Mouse (Mus musculus) lung, postnatal 36 days (tissue): Measurements from ENCODE around the gene Elf2.

Experiments used
- DNase-seq: peaks from one replicate; pipeline ENCODE4 v3.0.0; 2022; ENCODE audit warnings: mixed read lengths

Gene Elf2

GRCm38 (mm10) chr3:51340552-51341267 lies at the start of gene Elf2:
TSS of gene Elf2 (minus strand) at chr3:51340663.
- DNase-seq, result peak; percentile 88

DNA sequence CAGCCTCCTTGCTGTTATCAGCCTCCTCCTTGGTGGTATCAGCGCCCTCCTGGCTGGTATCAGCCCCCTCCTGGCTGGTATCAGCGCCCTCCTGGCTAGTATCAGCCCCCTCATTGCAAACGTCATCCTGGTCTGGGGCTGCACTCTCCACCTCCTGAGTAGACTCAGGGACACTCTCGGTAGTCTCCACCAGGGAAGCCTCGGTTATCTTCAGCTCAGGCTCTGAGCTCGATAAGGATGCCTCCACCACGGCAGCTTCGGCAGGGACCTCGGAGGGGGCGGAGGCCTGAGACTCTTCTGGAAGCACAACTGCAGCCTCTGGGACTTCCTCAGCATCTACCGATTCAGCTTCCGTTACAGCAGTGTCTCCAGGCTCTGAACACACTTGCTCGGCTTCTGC lies 48.4 kb upstream of the Elf2 start:
- DNase-seq, result no peak

GRCm38 (mm10) chr3:51387868-51388381 lies 47.5 kb upstream of the Elf2 start:
- no peak for DNase-seq

DNA sequence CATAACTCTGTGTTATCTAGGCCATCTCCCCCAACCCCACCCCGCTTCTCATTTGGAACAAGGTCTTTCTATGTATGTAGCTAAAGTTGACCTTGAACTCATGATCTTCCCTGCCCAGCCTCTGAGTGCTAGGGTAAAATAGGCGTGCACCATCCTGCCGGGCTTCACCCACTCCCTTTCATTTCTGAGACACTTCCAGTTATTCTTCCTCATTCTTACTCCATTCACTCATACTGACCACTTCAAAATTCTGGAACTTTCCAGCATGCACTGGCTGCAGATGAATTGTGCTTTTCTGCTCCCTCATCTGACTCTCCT lies 46.6 kb upstream of the Elf2 start:
- DNase-seq, result no peak

DNA sequence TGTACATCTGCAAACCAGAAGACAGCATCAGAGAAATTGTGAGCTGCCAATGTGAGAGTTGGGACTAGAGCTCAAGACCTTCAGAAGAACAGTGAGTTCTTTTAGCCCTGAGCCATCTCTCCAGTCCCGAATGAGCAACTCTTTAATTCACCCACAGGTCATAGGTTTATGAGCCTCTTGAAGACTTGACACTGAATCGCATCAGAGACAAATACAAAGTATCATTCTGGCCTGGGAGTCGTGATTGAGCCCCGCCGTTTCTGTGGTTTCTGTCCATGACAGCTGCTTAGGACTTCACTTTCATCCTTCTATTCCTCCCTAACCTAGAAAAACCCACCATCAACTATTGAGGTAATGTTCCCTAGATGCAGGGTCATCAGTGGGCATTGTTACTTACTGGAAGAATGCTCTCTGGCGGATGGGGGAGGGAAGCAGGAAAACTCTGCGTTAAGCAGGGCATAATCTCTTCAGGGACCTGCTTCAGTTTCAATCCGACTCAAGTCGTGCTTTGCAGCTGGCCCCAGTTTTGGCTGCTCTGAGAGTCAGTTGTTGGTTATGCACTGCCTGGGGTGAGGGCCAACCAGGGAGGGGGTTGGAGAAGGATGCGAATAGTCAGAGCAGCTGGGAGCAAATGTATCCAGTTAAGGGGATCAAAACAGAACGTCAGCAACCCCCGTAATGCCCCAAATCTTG lies 46.1 kb upstream of the Elf2 start:
- DNase-seq, result no peak

- no peak for DNase-seq
These were observed 42.9 kb upstream of the Elf2 start for GRCm38 (mm10) chr3:51383409-51383808.

DNA sequence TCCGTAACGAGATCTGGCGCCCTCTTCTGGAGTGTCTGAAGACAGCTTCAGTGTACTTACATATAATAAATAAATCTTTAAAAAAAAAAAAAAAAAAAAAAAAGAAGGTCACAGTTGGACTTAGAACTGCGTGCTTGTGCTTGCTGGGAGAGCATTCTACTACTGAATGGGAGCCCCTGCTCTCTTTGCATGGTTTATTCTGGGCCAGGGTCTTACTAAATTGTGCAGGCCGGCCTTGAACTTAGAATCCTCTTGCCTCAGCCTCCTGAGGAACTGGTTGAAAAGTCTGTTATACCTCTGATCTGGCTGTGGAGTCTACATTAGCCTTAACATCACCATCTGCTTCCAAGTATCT lies 40.2 kb upstream of the Elf2 start:
- DNase-seq, result no peak

DNA sequence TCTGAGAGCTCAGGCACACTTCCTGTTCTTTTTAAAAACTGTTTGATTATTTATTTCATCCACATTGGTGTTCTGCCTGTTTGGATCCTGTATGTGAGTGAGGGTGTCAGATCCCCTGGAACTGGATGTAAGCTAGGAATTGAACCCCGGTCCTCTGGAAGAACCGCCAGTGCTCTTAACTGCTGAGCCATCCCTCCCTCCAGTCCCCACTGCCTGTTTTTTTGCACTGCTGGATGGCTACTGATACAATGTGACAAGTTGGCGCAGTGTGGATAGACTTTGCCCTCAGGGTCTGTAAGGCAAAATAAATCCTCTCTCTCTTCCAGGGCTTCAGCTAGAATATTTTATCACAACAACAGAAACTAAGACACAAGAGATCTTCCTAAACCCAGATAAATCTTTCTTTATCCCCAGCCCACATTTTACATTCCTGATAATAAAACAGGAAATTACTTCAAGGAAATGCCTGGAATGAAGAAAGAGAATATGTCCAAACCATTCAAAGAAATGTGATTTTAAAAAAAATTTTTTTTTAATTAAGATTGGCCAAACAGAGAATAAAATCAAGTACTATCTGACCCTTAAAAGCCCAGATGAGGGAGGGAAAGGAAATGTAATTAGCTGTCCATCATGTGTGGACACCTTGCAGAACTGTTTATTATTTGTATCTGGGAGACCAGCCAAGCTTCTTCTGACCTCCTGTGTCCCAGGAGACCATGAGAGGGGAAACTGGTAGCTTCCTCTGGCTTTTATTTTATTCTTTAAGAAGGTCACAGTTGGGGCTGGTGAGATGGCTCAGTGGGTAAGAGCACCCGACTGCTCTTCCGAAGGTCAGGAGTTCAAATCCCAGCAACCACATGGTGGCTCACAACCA lies 39.6 kb upstream of the Elf2 start:
- DNase-seq, result peak; percentile 58

- DNase-seq, result no peak
These were observed 38.1 kb upstream of the Elf2 start for GRCm38 (mm10) chr3:51378665-51378946.

DNA sequence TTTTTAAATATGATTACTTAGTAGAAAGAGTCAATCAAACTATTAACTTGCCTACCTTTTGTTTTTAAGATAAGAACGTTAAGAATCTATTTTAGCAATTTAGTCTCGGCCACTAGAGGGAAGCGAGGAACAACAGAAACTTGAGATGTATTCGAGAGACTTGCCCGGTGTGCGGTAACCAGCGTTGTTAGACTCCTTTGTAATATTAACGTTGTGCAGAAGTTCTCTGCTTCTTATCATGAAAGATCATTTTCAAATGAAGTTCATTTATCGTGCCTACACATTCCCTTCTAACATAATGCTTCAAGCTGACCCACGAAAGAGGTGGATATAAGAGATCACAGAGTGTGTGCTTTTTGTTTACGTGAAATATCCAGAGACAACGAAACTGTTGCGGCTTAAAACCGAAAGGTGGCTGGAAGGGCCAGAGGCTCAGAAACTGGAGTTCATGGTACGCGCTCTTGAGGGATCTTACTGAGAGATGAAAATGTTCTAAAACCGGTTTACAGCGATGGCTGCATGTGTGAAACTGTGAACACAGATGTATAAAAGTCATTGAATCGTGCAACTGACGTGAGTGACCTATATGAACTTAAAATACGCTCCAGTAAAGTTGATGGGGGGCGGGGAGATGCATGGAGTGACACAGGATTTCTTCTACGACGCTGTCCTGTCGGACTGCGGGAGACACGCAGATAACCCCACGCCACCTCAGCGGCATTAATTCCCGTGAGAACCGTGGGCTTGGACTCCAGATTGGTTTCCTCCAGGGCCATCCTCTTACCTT lies 37.6 kb upstream of the Elf2 start:
- peak; percentile 80 for DNase-seq

GRCm38 (mm10) chr3:51375307-51376265 lies 35.1 kb upstream of the Elf2 start:
- DNase-seq, result peak; percentile 87

GRCm38 (mm10) chr3:51373544-51373943 lies 33.1 kb upstream of the Elf2 start:
- DNase-seq, result no peak

GRCm38 (mm10) chr3:51372883-51373282 lies 32.4 kb upstream of the Elf2 start:
- peak; percentile 37 for DNase-seq

DNA sequence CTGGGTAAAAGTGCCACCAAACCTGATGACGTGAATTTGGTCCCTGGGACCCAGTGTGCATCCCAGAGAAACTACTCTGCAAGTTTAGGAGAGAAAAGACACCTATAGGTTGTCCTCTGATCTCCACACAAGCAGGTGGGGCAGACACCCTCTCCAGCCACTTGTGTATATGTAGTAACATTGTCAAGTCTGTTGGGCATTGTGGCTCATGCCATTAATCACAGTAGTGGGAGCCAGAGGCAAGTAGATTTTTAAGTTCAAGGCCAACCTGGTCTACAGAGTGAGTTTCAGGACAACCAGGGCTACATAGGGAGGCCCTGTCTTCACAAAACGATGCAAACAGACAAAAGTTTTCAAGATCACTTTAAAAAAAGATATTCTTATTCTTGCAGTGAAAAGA lies 31.4 kb upstream of the Elf2 start:
- no peak for DNase-seq

DNA sequence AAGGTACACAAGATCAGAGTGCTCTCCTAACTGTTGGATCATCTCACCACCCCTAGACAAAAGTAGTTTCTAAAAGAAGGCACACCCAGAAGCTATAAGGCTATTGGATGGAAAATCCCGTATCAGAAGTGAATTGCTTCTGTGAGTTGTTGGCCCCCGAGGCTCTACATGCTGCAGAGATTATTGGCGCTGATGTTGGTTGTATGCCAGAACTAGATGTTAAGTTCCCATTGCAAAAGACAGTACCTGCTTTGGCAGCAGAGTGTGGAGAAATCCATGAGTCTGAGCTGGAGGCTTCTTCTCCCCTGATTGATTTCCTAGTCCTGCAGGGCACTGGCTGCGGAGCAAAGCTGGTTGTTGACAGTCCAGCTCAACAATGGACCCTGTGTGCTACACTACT lies 27.5 kb upstream of the Elf2 start:
- DNase-seq, result no peak

GRCm38 (mm10) chr3:51366926-51367325 lies 26.5 kb upstream of the Elf2 start:
- DNase-seq, result no peak

GRCm38 (mm10) chr3:51365517-51365882 lies 25.0 kb upstream of the Elf2 start:
- DNase-seq, result no peak

GRCm38 (mm10) chr3:51364703-51365516 lies 24.4 kb upstream of the Elf2 start:
- DNase-seq, result peak; percentile 84

DNA sequence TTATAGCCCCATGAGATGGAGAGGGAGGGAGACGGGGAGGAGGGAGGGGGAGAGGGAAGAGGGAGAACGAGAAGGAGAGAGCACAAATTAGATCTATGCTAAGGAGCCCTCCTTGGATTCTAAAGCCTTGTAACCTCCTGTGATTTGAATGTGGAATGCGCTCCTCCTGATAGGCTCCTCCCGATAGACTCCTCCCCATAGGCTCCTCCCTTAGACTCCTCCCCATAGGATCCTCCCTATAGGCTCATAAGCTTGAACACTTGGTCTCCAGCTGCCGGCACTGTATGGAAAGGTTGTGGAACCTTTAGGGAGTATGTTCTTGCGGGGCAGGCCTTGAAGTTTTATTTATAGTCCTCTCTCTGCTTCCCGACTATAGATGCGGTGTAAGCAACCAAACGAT lies 20.6 kb upstream of the Elf2 start:
- no peak for DNase-seq

GRCm38 (mm10) chr3:51359558-51360307 lies 19.3 kb upstream of the Elf2 start:
- no peak for DNase-seq
